Mouse (Mus musculus): ENCODE data around the gene Adrm1.

Gene Adrm1

GRCm38 (mm10) chr2:180218241-180218640, 47.0 kb downstream of the Adrm1 start:
- no peak for DNase-seq (ENCODE audit: low spot score in 2 of 2)

- DNase-seq (ENCODE audit: low spot score in 2 of 2): no peak
Observed at GRCm38 (mm10) chr2:180218677-180219076, 47.4 kb downstream of the Adrm1 start.

GRCm38 (mm10) chr2:180219145-180219943, 48.1 kb downstream of the Adrm1 start:
- DNase-seq (ENCODE audit: low spot score in 2 of 2): no peak

- DNase-seq (ENCODE audit: low spot score in 2 of 2): no peak
Observed at GRCm38 (mm10) chr2:180220165-180220564, 48.9 kb downstream of the Adrm1 start.

- DNase-seq (ENCODE audit: low spot score in 2 of 2): no peak
Observed at GRCm38 (mm10) chr2:180221051-180221450, 49.8 kb downstream of the Adrm1 start.

GRCm38 (mm10) chr2:180222250-180222649, 51.0 kb downstream of the Adrm1 start:
- no peak for DNase-seq (ENCODE audit: low spot score in 2 of 2)

- DNase-seq (ENCODE audit: low spot score in 2 of 2): no peak
Observed at GRCm38 (mm10) chr2:180224647-180225043, 53.4 kb downstream of the Adrm1 start.

- no peak for DNase-seq (ENCODE audit: low spot score in 2 of 2)
Observed at GRCm38 (mm10) chr2:180225044-180225761, 53.9 kb downstream of the Adrm1 start.
